Mouse (Mus musculus) lung, adult 2 months (tissue): Measurements from ENCODE around the gene Exoc6b. TPM values are rescaled to one million over a fixed set of nuclear protein-coding genes. Genes with fewer than 3 reads are reported as not detected.

Experiments used
- DNase-seq: peaks from one replicate; pipeline ENCODE4 v3.0.0; 2022
- H3K4me1 ChIP-seq: fragments of 200-500 bp; 2 replicates; pipeline ENCODE4 v1.6.1; 2011; ENCODE audit warnings: low read length; ENCODE audit not compliant: control insufficient read depth, insufficient read depth
- H3K4me3 ChIP-seq: fragments of 200-500 bp; replicated peaks from 2 replicates; pipeline ENCODE3; 2011; ENCODE audit warnings: low read depth, mild to moderate bottlenecking, control low read depth, low read length; ENCODE audit errors: extremely low read depth
- CTCF ChIP-seq: fragments of 200-500 bp; IDR thresholded peaks from 2 replicates; pipeline ENCODE4 v1.5.1; 2011; ENCODE audit warnings: mild to moderate bottlenecking, low read length, control low read depth; ENCODE audit not compliant: insufficient read depth
- POLR2A ChIP-seq: fragments of 200-500 bp; IDR thresholded peaks from 2 replicates; pipeline ENCODE4 v1.6.1; 2011; ENCODE audit warnings: low read depth, mild to moderate bottlenecking, control low read depth, low read length, borderline replicate concordance; ENCODE audit errors: extremely low read depth
- WGBS: fragments of 180-500 bp; shearing (Covaris S2); methylation state at CpG from one replicate; pipeline ENCODE4 v1.1.7; 2018; 5-methylcytosine and 5-hydroxymethylcytosine counted together
- polyA plus RNA-seq: library from polyadenylated mRNA; depleted of rRNA; stranded (reverse); fragments of >200 nt; gene quantifications from 2 replicates; pipeline ENCODE4 v1.2.3, GENCODE M21; 2012

Gene Exoc6b
- polyA plus RNA-seq, 1 experiment: 14.3 TPM

GRCm38 (mm10) chr6:85010397-85010796 lies 58.9 kb downstream of the Exoc6b start:
- no peak for TF ChIP-seq CTCF
- TF ChIP-seq POLR2A: no peak
- H3K4me1 ChIP-seq: no peaks in the 10 kb centered on the region
- no peak for DNase-seq
- H3K4me3 ChIP-seq: no peak overlapping the region
- 93% methylated on average over 2 of the region's 2 CpGs for WGBS

DNA sequence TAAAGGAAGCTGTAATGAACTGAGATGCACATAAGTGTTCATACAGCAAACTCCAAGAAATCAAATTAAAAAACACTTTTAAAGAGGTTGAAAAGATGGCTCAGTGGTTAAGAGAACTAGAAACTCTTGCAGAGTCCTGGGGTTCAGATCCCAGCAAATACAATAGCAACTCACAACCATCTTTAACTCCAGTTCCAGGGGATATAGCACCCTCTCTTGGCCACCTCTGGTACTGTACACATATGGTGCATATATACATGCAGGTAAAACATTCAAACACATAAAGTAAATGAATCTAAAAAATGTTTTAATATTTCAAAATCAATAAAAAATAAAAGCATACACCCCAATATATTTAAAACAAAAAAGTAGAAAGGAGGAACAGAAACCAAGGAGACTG lies 73.9 kb downstream of the Exoc6b start:
- Histone ChIP-seq H3K4me3 (no peak overlapping the region), H3K4me1 (no peaks in the 10 kb centered on the region)
- DNase-seq: no peak
- no peak for TF ChIP-seq POLR2A
- no peak for TF ChIP-seq CTCF

DNA sequence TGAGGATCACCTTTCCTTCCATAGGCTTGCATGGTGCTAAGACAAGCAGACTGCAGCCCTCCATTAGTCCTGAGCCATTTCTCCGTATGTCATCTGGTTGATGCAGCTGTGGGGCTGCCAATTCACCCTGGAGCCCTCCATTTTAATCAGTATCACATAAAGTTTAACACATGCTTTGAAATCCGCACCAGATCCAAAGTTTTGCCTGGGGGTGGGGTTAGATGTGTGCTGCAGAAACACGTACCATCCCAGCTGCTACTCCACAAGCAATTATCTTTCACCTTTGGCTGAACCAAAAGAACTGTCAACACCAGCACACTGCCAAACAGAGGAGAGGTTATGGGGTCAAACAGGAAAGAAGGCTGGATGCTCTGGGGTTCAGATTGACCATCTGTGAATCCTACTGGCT lies 92.7 kb downstream of the Exoc6b start:
- Histone ChIP-seq H3K4me1 (no peaks in the 10 kb centered on the region), H3K4me3 (no peak overlapping the region)
- 55% methylated on average over 3 of the region's 3 CpGs for WGBS
- TF ChIP-seq CTCF (no peak), POLR2A (no peak)
- no peak for DNase-seq

DNA sequence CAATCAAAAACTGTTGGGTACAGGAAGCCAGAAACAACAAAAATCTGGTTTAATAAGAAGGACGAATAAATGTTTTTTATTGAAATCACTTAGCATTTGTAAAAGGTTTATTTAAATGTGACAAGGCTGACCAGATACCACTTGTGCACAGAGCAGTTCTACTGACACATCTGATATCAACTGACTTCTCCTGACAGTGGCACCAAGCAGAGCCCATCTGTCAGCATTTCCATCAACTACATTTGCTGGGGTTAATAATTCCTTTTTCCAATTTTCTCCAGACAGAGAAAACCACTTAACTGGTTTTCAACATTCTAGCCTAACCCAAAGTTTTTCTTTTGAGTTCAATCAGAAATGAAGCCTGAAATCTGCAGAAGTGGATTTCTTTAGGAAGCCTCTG lies 100.8 kb downstream of the Exoc6b start:
- no peak for DNase-seq
- 83% methylated on average over 1 of the region's 1 CpGs for WGBS
- no peak for TF ChIP-seq POLR2A
- TF ChIP-seq CTCF: no peak
- no peak overlapping the region for H3K4me3 ChIP-seq
- H3K4me1 ChIP-seq: no peaks in the 10 kb centered on the region

- H3K4me1 ChIP-seq: no peaks in the 10 kb centered on the region
- no peak for TF ChIP-seq POLR2A
- TF ChIP-seq CTCF: no peak
- DNase-seq: no peak
- no peak overlapping the region for H3K4me3 ChIP-seq
- WGBS: 53% methylated on average over 5 of the region's 5 CpGs
These were observed 104.4 kb downstream of the Exoc6b start for GRCm38 (mm10) chr6:84964729-84965415.

DNA sequence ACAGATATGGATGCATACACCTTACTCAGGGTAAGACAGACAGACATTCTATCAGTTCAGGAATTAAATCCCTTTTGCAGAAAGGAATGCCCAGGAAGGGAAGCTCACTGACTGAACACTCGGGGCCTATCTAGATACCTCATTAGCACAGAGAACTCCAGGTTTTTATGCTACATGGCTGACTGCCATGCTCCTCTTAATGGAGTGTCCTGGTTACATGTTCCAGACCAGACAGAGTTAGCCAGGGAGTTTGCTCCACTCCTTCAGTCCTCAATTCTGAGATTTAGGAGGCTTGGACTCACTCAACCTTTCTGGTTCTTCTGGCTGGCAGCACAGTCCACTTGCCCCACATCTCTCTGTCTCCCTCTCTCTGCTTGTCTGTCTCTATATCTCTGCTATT lies 106.3 kb downstream of the Exoc6b start:
- no peak for TF ChIP-seq CTCF
- no peak for TF ChIP-seq POLR2A
- WGBS: 78% methylated on average over 1 of the region's 1 CpGs
- H3K4me3 ChIP-seq: no peak overlapping the region
- H3K4me1 ChIP-seq: no peaks in the 10 kb centered on the region
- DNase-seq: no peak

GRCm38 (mm10) chr6:84961763-84962162 lies 107.5 kb downstream of the Exoc6b start:
- TF ChIP-seq POLR2A: no peak
- TF ChIP-seq CTCF: no peak
- no peak for DNase-seq
- WGBS: 93% methylated on average over 3 of the region's 3 CpGs
- H3K4me3 ChIP-seq: no peak overlapping the region
- no peaks in the 10 kb centered on the region for H3K4me1 ChIP-seq

DNA sequence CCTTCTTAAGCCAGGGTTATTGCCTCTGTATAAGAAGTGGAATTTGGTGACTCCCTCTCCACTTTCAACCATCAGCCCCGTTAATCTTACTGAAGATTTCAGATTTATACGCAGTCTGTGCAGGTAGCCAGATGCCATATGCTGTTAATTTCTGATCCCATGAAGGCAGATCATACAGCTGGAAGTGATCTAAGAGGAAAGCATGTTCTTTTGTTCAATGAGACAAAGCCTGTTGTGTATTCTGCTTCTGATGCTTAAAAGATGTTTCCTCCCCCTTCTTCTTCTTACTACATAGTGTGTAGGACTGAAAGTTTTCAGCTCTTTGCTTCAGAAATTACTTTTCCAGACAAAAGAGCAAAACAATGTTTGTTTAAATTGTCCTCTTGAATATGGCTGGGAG lies 109.8 kb downstream of the Exoc6b start:
- DNase-seq: no peak
- TF ChIP-seq POLR2A: no peak
- TF ChIP-seq CTCF: no peak
- Histone ChIP-seq H3K4me1 (no peaks in the 10 kb centered on the region), H3K4me3 (no peak overlapping the region)
- WGBS: 87% methylated on average over 2 of the region's 2 CpGs

DNA sequence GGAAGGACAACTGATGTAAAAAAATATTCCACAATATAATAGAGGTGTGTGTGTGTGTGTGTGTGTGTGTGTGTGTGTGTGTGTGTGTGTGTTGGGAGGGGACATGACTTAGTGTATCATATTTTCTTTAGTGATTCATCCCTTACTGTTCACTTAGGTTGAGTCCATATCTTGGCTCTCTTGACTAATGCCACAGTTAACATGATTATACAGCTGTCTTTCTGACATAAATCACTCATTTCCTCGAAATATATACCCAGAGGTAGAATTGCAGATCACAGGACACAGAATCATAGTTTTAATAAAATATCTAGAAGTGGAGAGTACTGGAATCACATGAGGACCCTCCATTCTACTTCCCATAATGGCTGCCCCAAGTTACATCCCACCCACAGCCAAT lies 117.7 kb downstream of the Exoc6b start:
- Histone ChIP-seq H3K4me3 (no peak overlapping the region), H3K4me1 (peaks cover 4% of the 10 kb centered on the region; the same call in 1 of the 2 replicates)
- no peak for DNase-seq
- no peak for TF ChIP-seq CTCF
- no peak for TF ChIP-seq POLR2A
- WGBS: 77% methylated on average over 1 of the region's 1 CpGs

DNA sequence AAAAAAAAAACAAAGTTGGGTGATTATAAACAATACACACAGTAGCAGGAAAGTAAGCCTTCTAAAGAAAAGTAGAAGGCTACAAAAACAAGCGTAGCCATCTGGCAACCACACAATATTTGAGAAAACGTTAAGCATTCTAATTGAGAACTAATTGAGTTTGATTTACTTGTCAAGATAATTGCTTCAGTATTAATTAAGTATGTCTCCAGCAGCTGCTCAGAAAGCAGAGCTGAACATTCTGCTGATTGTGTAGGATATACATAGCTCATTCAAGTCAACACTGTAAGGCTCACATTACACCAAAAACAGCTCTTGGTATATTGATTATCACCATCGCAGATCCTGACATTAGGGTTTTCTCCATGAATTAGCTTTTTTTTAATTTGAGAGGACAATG lies 122.7 kb downstream of the Exoc6b start:
- Histone ChIP-seq H3K4me3 (no peak overlapping the region), H3K4me1 (peaks cover 4% of the 10 kb centered on the region; the same call in 1 of the 2 replicates)
- TF ChIP-seq CTCF (no peak), POLR2A (no peak)
- 75% methylated on average over 3 of the region's 3 CpGs for WGBS
- no peak for DNase-seq

GRCm38 (mm10) chr6:84946106-84946505 lies 123.2 kb downstream of the Exoc6b start:
- WGBS: 66% methylated on average over 2 of the region's 2 CpGs
- Histone ChIP-seq H3K4me3 (no peak overlapping the region), H3K4me1 (peaks cover 4% of the 10 kb centered on the region; the same call in 1 of the 2 replicates)
- no peak for TF ChIP-seq CTCF
- no peak for TF ChIP-seq POLR2A
- no peak for DNase-seq
